Mouse (Mus musculus) heart, postnatal 0 days (tissue): ENCODE results near the gene Rsph9. TPM values are rescaled to one million over a fixed set of nuclear protein-coding genes. Genes with fewer than 3 reads are reported as not detected.

Experiments used
- ATAC-seq: fragments of 200-750 bp; cut with Nextera tagmentation; 2 replicates; pipeline ENCODE4 v1.8.0; 2017; ENCODE audit warnings: low read depth, moderate number of reproducible peaks, moderate library complexity; ENCODE audit not compliant: insufficient read depth
- DNase-seq: peaks from one replicate; pipeline ENCODE4 v3.0.0-alpha.2; 2016; ENCODE audit warnings: low spot score
- H3K27ac ChIP-seq: fragments of 300-500 bp; sonication (generic); 2 replicates; pipeline ENCODE4 v1.5.1; 2014; ENCODE audit warnings: low read depth, mild to moderate bottlenecking
- H3K27me3 ChIP-seq: fragments of 300-500 bp; sonication (generic); 2 replicates; pipeline ENCODE4 v1.6.1; 2014; ENCODE audit warnings: low read length, mixed read lengths; ENCODE audit not compliant: control insufficient read depth, insufficient read depth
- H3K36me3 ChIP-seq: fragments of 300-500 bp; sonication (generic); replicated peaks from 2 replicates; pipeline ENCODE4 v1.6.1; 2014; ENCODE audit warnings: low read length, mixed read lengths; ENCODE audit not compliant: control insufficient read depth, insufficient read depth
- H3K4me1 ChIP-seq: fragments of 300-500 bp; sonication (generic); 2 replicates; pipeline ENCODE4 v1.6.1; 2014; ENCODE audit warnings: antibody characterized with exemption; ENCODE audit not compliant: control insufficient read depth, insufficient read depth
- H3K4me2 ChIP-seq: fragments of 300-500 bp; sonication (generic); 2 replicates; pipeline ENCODE4 v1.6.1; 2014; ENCODE audit warnings: low read depth, mild to moderate bottlenecking, low read length, moderate library complexity
- H3K4me3 ChIP-seq: fragments of 300-500 bp; sonication (generic); 2 replicates; pipeline ENCODE4 v1.5.1; 2014; ENCODE audit warnings: low read depth, low read length
- H3K9ac ChIP-seq: fragments of 300-500 bp; sonication (generic); replicated peaks from 2 replicates; pipeline ENCODE4 v1.6.1; 2014; ENCODE audit warnings: low read depth, low read length, mixed read lengths
- H3K9me3 ChIP-seq: fragments of 300-500 bp; sonication (generic); replicated peaks from 2 replicates; pipeline ENCODE4 v1.6.1; 2016; ENCODE audit warnings: low read length; ENCODE audit not compliant: control insufficient read depth
- CTCF ChIP-seq: IDR thresholded peaks from 2 replicates; pipeline ENCODE4 v1.5.1; 2016; ENCODE audit warnings: antibody characterized with exemption, control low read depth, low read depth
- EP300 ChIP-seq: IDR thresholded peaks from 2 replicates; pipeline ENCODE4 v1.6.1; 2016; ENCODE audit warnings: antibody characterized with exemption, low read depth
- WGBS: fragments of 180-500 bp; shearing (Covaris S2); extraction: QIAGEN DNeasy Blood & Tissue Kit; methylation state at CpG from one replicate; pipeline ENCODE4 v1.1.7; 2014; 5-methylcytosine and 5-hydroxymethylcytosine counted together
- polyA plus RNA-seq: library from polyadenylated mRNA; unstranded; fragments of >200 nt; fragmentation: Nextera tagmentation; extraction: Ambion mirVana; gene quantifications from 2 replicates; pipeline ENCODE4 v1.2.1, GENCODE M21; 2015
- total RNA-seq: library from RNA; depleted of rRNA; stranded (reverse); fragments of >200 nt; gene quantifications from 2 replicates; pipeline ENCODE4 v1.2.3, GENCODE M21; 2014; ENCODE audit warnings: low replicate concordance

Rsph9 gene
- total and polyA plus RNA-seq, 2 experiments from 2014 or later = 0.27 to 4.2 TPM

GRCm38 (mm10) chr17:46162951-46163421 is 19.0 kb upstream of the Rsph9 start:
- Histone ChIP-seq H3K36me3 (peaks cover 43% of the 10 kb centered on the region), H3K4me3 (peak overlapping the region; percentile 23), H3K9ac (no peak overlapping the region), H3K4me2 (peak overlapping the region; percentile 41), H3K9me3 (no peaks in the 10 kb centered on the region), H3K27me3 (no peaks in the 10 kb centered on the region), H3K4me1 (peaks cover 28% of the 10 kb centered on the region), H3K27ac (peak overlapping the region; percentile 76)
- 44% methylated on average over 9 of the region's 9 CpGs for WGBS
- DNase-seq = peak; percentile 34
- ATAC-seq = no peak
- TF ChIP-seq EP300 (no peak), CTCF (no peak)

- Histone ChIP-seq H3K36me3 (peaks cover 39% of the 10 kb centered on the region), H3K27ac (peak overlapping the region; percentile 76), H3K27me3 (no peaks in the 10 kb centered on the region), H3K4me2 (peak overlapping the region; percentile 41), H3K9me3 (no peaks in the 10 kb centered on the region), H3K9ac (no peak overlapping the region), H3K4me3 (peak overlapping the region; percentile 23; the same call in 1 of the 2 replicates), H3K4me1 (peaks cover 28% of the 10 kb centered on the region)
- TF ChIP-seq EP300 (no peak), CTCF (no peak)
- no peak for ATAC-seq
- no peak for DNase-seq
- 75% methylated on average over 7 of the region's 7 CpGs for WGBS
Observed at GRCm38 (mm10) chr17:46162551-46162950, 18.5 kb upstream of the Rsph9 start.

DNA sequence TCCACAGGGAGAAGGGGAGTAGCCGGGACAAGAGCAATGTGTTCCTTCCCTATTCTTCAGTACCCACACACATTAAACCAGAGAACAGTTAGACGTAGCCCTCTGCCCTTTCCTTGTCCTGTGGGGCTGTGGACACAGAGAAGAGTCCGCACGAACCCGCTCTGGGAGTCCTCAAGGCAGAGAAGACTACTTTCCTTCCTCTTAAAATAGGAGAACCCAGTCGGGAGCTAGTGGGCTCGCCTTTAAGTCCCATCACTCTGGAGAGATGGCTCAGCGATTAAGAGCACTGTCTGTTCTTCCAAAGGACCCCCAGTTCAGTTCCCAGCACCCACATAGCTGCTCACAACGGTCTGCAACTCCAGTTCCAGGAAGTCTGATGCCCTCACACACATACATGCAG is 17.7 kb upstream of the Rsph9 start:
- no peaks in the 10 kb centered on the region for H3K27me3 ChIP-seq
- H3K4me3 ChIP-seq = peak overlapping the region; percentile 86
- H3K27ac ChIP-seq = peak overlapping the region; percentile 86
- peak overlapping the region; percentile 85 for H3K9ac ChIP-seq
- peaks cover 25% of the 10 kb centered on the region for H3K4me1 ChIP-seq
- whole genome bisulfite sequencing = 41% methylated on average over 9 of the region's 9 CpGs
- TF ChIP-seq CTCF = no peak
- TF ChIP-seq EP300 = no peak
- no peaks in the 10 kb centered on the region for H3K9me3 ChIP-seq
- peaks cover 31% of the 10 kb centered on the region for H3K36me3 ChIP-seq
- DNase-seq = no peak
- H3K4me2 ChIP-seq = peak overlapping the region; percentile 82
- ATAC-seq = no peak

DNA sequence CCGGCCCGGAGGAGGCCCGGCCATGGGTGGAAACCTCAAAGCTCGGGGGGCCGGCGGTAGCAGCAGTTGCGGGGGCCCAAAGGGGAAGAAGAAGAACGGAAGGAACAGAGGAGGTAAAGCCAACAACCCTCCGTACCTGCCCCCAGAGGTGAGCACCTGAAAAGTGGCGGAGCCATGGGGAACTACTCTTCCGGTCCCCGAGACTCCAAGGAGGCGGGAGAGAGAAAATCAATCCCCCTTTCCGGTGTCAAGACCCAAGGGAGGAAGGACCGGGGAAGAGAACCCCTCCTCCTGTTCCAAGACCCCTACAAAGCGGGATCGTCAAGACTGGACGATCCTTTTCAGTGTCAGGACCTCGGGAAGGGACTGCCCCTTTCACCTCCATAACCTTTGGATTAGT is 17.2 kb upstream of the Rsph9 start:
- peaks cover 25% of the 10 kb centered on the region for H3K36me3 ChIP-seq
- WGBS = 1% methylated on average over 19 of the region's 19 CpGs
- no peaks in the 10 kb centered on the region for H3K27me3 ChIP-seq
- peak overlapping the region; percentile 82 for H3K4me2 ChIP-seq
- H3K4me3 ChIP-seq = peak overlapping the region; percentile 86
- no peak for TF ChIP-seq CTCF
- TF ChIP-seq EP300 = no peak
- peaks cover 21% of the 10 kb centered on the region for H3K4me1 ChIP-seq
- DNase-seq (peak; percentile 44), ATAC-seq (no peak)
- no peaks in the 10 kb centered on the region for H3K9me3 ChIP-seq
- H3K27ac ChIP-seq = peak overlapping the region; percentile 86
- peak overlapping the region; percentile 85 for H3K9ac ChIP-seq

GRCm38 (mm10) chr17:46160686-46161085 is 16.7 kb upstream of the Rsph9 start, which contains the start of gene Gtpbp2:
TSS of gene Gtpbp2 (plus strand) at chr17:46161032.
- peak within 1 kb of the TSS; percentile 85 for H3K9ac ChIP-seq
- peak within 1 kb of the TSS; percentile 86 for H3K4me3 ChIP-seq
- H3K4me1 ChIP-seq = peaks cover 21% of the 10 kb centered on the region
- peak within 1 kb of the TSS; percentile 96 for H3K27ac ChIP-seq
- 0% methylated on average over 23 of the region's 23 CpGs for WGBS
- DNase-seq = peak; percentile 100
- TF ChIP-seq EP300 = no peak
- TF ChIP-seq CTCF = no peak
- H3K36me3 ChIP-seq = peaks cover 20% of the 10 kb centered on the region
- no peaks in the 10 kb centered on the region for H3K27me3 ChIP-seq
- no peaks in the 10 kb centered on the region for H3K9me3 ChIP-seq
- peak within 1 kb of the TSS; percentile 82 for H3K4me2 ChIP-seq
- ATAC-seq = peak; percentile 89
